Mouse (Mus musculus): ENCODE measurements at regions not wholly inside any gene's neighbourhood (a gene's known extent, or its start where the extent isn't known, plus 50 kb on each side); places are given as distances from the start of the nearest gene placed in this dataset.

GRCm38 (mm10) chr9:101439856-101440255 is 188.3 kb upstream of the Ppp2r3a start:
- WGBS = 70% methylated on average over 6 of the region's 6 CpGs
- ATAC-seq (ENCODE audit: insufficient read depth, low read depth) (no peak), DNase-seq (ENCODE audit: low spot score) (no peak)
- H3K9ac ChIP-seq (replicated peaks; ENCODE audit: low read depth, low read length) = no peak overlapping the region
- no peak overlapping the region for H3K27ac ChIP-seq (ENCODE audit: low read depth)
- H3K4me3 ChIP-seq (ENCODE audit: low read depth, low read length) = no peak overlapping the region
- H3K27me3 ChIP-seq (ENCODE audit: control insufficient read depth, insufficient read depth, low read length) = no peaks in the 10 kb centered on the region
- H3K36me3 ChIP-seq (replicated peaks; ENCODE audit: control insufficient read depth, insufficient read depth, low read length) = no peaks in the 10 kb centered on the region
- H3K4me2 ChIP-seq (ENCODE audit: low read depth, low read length) = no peak overlapping the region
- TF ChIP-seq EP300 (IDR thresholded peaks at IDR 0.05; ENCODE audit: low read depth) = no peak
- TF ChIP-seq CTCF (IDR thresholded peaks at IDR 0.05; ENCODE audit: low read depth) = no peak
- no peaks in the 10 kb centered on the region for H3K9me3 ChIP-seq (replicated peaks; ENCODE audit: control insufficient read depth, low read length)
- H3K4me1 ChIP-seq (ENCODE audit: control insufficient read depth, insufficient read depth) = no peaks in the 10 kb centered on the region

GRCm38 (mm10) chr9:101438564-101439180 is 187.1 kb upstream of the Ppp2r3a start:
- TF ChIP-seq CTCF (IDR thresholded peaks at IDR 0.05; ENCODE audit: low read depth) (no peak), EP300 (IDR thresholded peaks at IDR 0.05; ENCODE audit: low read depth) (no peak)
- no peak overlapping the region for H3K9ac ChIP-seq (replicated peaks; ENCODE audit: low read depth, low read length)
- 42% methylated on average over 12 of the region's 12 CpGs for WGBS
- H3K27ac ChIP-seq (ENCODE audit: low read depth) = no peak overlapping the region
- H3K4me1 ChIP-seq (ENCODE audit: control insufficient read depth, insufficient read depth) = no peaks in the 10 kb centered on the region
- no peak overlapping the region for H3K4me2 ChIP-seq (ENCODE audit: low read depth, low read length)
- DNase-seq (ENCODE audit: low spot score) (no peak), ATAC-seq (ENCODE audit: insufficient read depth, low read depth) (no peak)
- H3K9me3 ChIP-seq (replicated peaks; ENCODE audit: control insufficient read depth, low read length) = no peaks in the 10 kb centered on the region
- H3K27me3 ChIP-seq (ENCODE audit: control insufficient read depth, insufficient read depth, low read length) = no peaks in the 10 kb centered on the region
- H3K36me3 ChIP-seq (replicated peaks; ENCODE audit: control insufficient read depth, insufficient read depth, low read length) = no peaks in the 10 kb centered on the region
- H3K4me3 ChIP-seq (ENCODE audit: low read depth, low read length) = no peak overlapping the region

GRCm38 (mm10) chr9:101424974-101425670 is 173.5 kb upstream of the Ppp2r3a start:
- no peak overlapping the region for H3K4me2 ChIP-seq (ENCODE audit: low read depth, low read length)
- no peaks in the 10 kb centered on the region for H3K36me3 ChIP-seq (replicated peaks; ENCODE audit: control insufficient read depth, insufficient read depth, low read length)
- ATAC-seq (ENCODE audit: insufficient read depth, low read depth) (no peak), DNase-seq (ENCODE audit: low spot score) (no peak)
- no peaks in the 10 kb centered on the region for H3K9me3 ChIP-seq (replicated peaks; ENCODE audit: control insufficient read depth, low read length)
- H3K27ac ChIP-seq (ENCODE audit: low read depth) = no peak overlapping the region
- H3K4me3 ChIP-seq (ENCODE audit: low read depth, low read length) = no peak overlapping the region
- H3K9ac ChIP-seq (replicated peaks; ENCODE audit: low read depth, low read length) = no peak overlapping the region
- no peaks in the 10 kb centered on the region for H3K27me3 ChIP-seq (ENCODE audit: control insufficient read depth, insufficient read depth, low read length)
- WGBS = 61% methylated on average over 12 of the region's 12 CpGs
- H3K4me1 ChIP-seq (ENCODE audit: control insufficient read depth, insufficient read depth) = no peaks in the 10 kb centered on the region
- TF ChIP-seq CTCF (IDR thresholded peaks at IDR 0.05; ENCODE audit: low read depth) (no peak), EP300 (IDR thresholded peaks at IDR 0.05; ENCODE audit: low read depth) (no peak)

- H3K4me1 ChIP-seq (ENCODE audit: control insufficient read depth, insufficient read depth) = no peaks in the 10 kb centered on the region
- no peak for TF ChIP-seq EP300 (IDR thresholded peaks at IDR 0.05; ENCODE audit: low read depth)
- TF ChIP-seq CTCF (IDR thresholded peaks at IDR 0.05; ENCODE audit: low read depth) = no peak
- H3K9me3 ChIP-seq (replicated peaks; ENCODE audit: control insufficient read depth, low read length) = no peaks in the 10 kb centered on the region
- DNase-seq (ENCODE audit: low spot score) (no peak), ATAC-seq (ENCODE audit: insufficient read depth, low read depth) (no peak)
- H3K4me2 ChIP-seq (ENCODE audit: low read depth, low read length) = no peak overlapping the region
- 86% methylated on average over 5 of the region's 5 CpGs for WGBS
- no peaks in the 10 kb centered on the region for H3K36me3 ChIP-seq (replicated peaks; ENCODE audit: control insufficient read depth, insufficient read depth, low read length)
- H3K4me3 ChIP-seq (ENCODE audit: low read depth, low read length) = no peak overlapping the region
- no peaks in the 10 kb centered on the region for H3K27me3 ChIP-seq (ENCODE audit: control insufficient read depth, insufficient read depth, low read length)
- no peak overlapping the region for H3K27ac ChIP-seq (ENCODE audit: low read depth)
- no peak overlapping the region for H3K9ac ChIP-seq (replicated peaks; ENCODE audit: low read depth, low read length)
Observed at GRCm38 (mm10) chr9:101423041-101423440, 171.4 kb upstream of the Ppp2r3a start.

GRCm38 (mm10) chr9:101422006-101422405 is 170.4 kb upstream of the Ppp2r3a start:
- Histone ChIP-seq H3K4me2 (ENCODE audit: low read depth, low read length) (no peak overlapping the region), H3K4me1 (ENCODE audit: control insufficient read depth, insufficient read depth) (no peaks in the 10 kb centered on the region), H3K27ac (ENCODE audit: low read depth) (no peak overlapping the region), H3K4me3 (ENCODE audit: low read depth, low read length) (no peak overlapping the region), H3K36me3 (replicated peaks; ENCODE audit: control insufficient read depth, insufficient read depth, low read length) (no peaks in the 10 kb centered on the region), H3K9me3 (replicated peaks; ENCODE audit: control insufficient read depth, low read length) (no peaks in the 10 kb centered on the region), H3K9ac (replicated peaks; ENCODE audit: low read depth, low read length) (no peak overlapping the region), H3K27me3 (ENCODE audit: control insufficient read depth, insufficient read depth, low read length) (no peaks in the 10 kb centered on the region)
- no peak for ATAC-seq (ENCODE audit: insufficient read depth, low read depth)
- no peak for DNase-seq (ENCODE audit: low spot score)
- 36% methylated on average over 11 of the region's 11 CpGs for whole genome bisulfite sequencing
- no peak for TF ChIP-seq EP300 (IDR thresholded peaks at IDR 0.05; ENCODE audit: low read depth)
- TF ChIP-seq CTCF (IDR thresholded peaks at IDR 0.05; ENCODE audit: low read depth) = no peak
